Mouse (Mus musculus) hindbrain, embryonic 15.5 days (tissue): ENCODE data around the gene Fam185a. TPM values are rescaled to one million over a fixed set of nuclear protein-coding genes. Genes with fewer than 3 reads are reported as not detected.
A peak's percentile ranks its signal among the peaks of the same experiment; 100 is the strongest.

Experiments used
- ATAC-seq: fragments of 200-750 bp; cut with Nextera tagmentation; 2 replicates; pipeline ENCODE4 v1.8.0; 2017; ENCODE audit warnings: low read depth, moderate number of reproducible peaks, moderate TSS enrichment; ENCODE audit not compliant: low FRiP score
- H3K27ac ChIP-seq: fragments of 300-500 bp; sonication (generic); replicated peaks from 2 replicates; pipeline ENCODE4 v1.5.1; 2015; ENCODE audit warnings: mild to moderate bottlenecking, inconsistent platforms
- H3K27me3 ChIP-seq: fragments of 300-500 bp; sonication (generic); 2 replicates; pipeline ENCODE4 v1.6.1; 2015; ENCODE audit warnings: control low read depth, inconsistent platforms
- H3K36me3 ChIP-seq: fragments of 300-500 bp; sonication (generic); 2 replicates; pipeline ENCODE4 v1.6.1; 2015; ENCODE audit warnings: control low read depth, inconsistent platforms
- H3K4me1 ChIP-seq: fragments of 300-500 bp; sonication (generic); replicated peaks from 2 replicates; pipeline ENCODE4 v1.6.1; 2015; ENCODE audit warnings: control low read depth, inconsistent platforms
- H3K4me2 ChIP-seq: fragments of 300-500 bp; sonication (generic); 2 replicates; pipeline ENCODE4 v1.6.1; 2015; ENCODE audit warnings: moderate library complexity, mild to moderate bottlenecking, inconsistent platforms
- H3K4me3 ChIP-seq: fragments of 300-500 bp; sonication (generic); 2 replicates; pipeline ENCODE4 v1.5.1; 2015; ENCODE audit warnings: mild to moderate bottlenecking, inconsistent platforms
- H3K9ac ChIP-seq: fragments of 300-500 bp; sonication (generic); 2 replicates; pipeline ENCODE4 v1.6.1; 2015; ENCODE audit warnings: inconsistent platforms
- H3K9me3 ChIP-seq: fragments of 300-500 bp; sonication (generic); 2 replicates; pipeline ENCODE4 v1.6.1; 2016; ENCODE audit warnings: control low read depth, inconsistent platforms
- WGBS: fragments of 180-500 bp; shearing (Covaris S2); methylation state at CpG from one replicate; pipeline ENCODE4 v1.1.7; 2015; 5-methylcytosine and 5-hydroxymethylcytosine counted together
- polyA plus RNA-seq: library from polyadenylated mRNA; unstranded; fragments of >200 nt; fragmentation: Nextera tagmentation; extraction: Ambion mirVana; gene quantifications from 2 replicates; pipeline ENCODE4 v1.2.1, GENCODE M21; 2015

Fam185a gene
- polyA plus RNA-seq, 1 experiment from 2014 or later: 9.0 TPM

DNA sequence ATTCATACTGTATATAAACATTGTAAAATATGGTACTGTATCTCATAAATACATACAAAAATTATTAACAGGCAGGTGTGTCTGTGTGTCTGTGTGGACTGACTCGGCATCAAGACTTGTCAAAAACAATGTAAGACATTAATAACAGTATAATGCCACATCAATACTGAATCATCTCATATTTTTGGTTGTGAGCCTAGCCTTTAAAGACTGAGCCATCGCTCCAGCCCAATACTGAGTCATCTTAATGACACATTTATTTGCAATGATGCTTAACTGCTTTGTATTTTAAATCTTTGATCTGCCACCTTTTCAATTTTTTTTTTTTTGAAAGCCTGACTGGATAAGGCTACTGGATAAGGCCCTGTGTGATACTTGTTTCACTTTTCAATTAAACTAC lies 73.7 kb downstream of the Fam185a start:
- H3K27me3 ChIP-seq: no peaks in the 10 kb centered on the region
- no peaks in the 10 kb centered on the region for H3K36me3 ChIP-seq
- ATAC-seq: no peak
- H3K4me3 ChIP-seq: no peak overlapping the region
- H3K4me1 ChIP-seq: no peaks in the 10 kb centered on the region
- H3K4me2 ChIP-seq: no peak overlapping the region
- no peak overlapping the region for H3K9ac ChIP-seq
- H3K27ac ChIP-seq: no peak overlapping the region
- H3K9me3 ChIP-seq: no peaks in the 10 kb centered on the region
- 93% methylated on average over 2 of the region's 2 CpGs for WGBS

DNA sequence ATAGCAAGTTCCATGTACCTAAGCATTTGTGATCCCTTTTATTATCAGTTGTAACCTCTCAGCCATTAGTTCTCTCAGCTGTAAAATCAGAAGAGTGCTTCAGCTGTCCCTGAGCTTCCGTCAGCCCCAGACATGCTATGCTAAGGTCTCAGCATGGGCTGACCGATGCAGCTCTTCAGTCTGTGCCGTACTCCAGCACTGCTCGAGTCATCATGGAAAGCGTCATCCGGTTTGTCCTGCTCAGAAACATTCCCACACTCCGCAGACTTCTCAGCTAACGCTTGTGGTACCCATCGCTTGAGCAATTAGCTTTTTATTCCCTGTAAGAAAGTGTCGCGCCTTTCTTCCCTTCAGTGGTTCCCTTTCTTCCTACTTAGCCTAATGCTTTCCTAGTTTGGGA lies 74.2 kb downstream of the Fam185a start:
- Histone ChIP-seq H3K4me3 (no peak overlapping the region), H3K36me3 (no peaks in the 10 kb centered on the region), H3K9ac (no peak overlapping the region), H3K27me3 (no peaks in the 10 kb centered on the region), H3K27ac (no peak overlapping the region), H3K4me2 (no peak overlapping the region), H3K9me3 (no peaks in the 10 kb centered on the region), H3K4me1 (no peaks in the 10 kb centered on the region)
- 72% methylated on average over 11 of the region's 11 CpGs for WGBS
- no peak for ATAC-seq

DNA sequence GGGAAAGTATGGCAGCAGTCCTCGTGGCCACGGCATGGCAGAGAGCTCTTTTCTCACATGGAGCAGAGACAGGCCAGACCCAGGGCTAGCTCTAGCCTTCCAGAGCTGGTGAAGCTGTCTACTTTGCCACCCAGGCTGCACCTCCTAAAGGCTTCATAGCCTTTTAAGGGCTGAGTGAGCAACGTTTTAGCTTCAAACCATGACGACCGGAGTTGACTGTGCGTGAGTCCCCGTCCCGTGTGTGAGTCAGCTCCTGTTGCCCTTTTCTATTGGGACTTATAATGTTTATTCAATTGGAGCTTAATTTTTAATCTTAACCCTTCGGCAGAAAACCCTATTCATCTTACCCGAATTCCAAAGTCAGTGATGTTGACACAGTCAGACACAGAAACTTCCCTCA lies 75.4 kb downstream of the Fam185a start:
- Histone ChIP-seq H3K4me2 (no peak overlapping the region), H3K9me3 (no peaks in the 10 kb centered on the region), H3K9ac (no peak overlapping the region), H3K4me3 (no peak overlapping the region), H3K36me3 (no peaks in the 10 kb centered on the region), H3K4me1 (no peaks in the 10 kb centered on the region), H3K27me3 (no peaks in the 10 kb centered on the region), H3K27ac (no peak overlapping the region)
- no peak for ATAC-seq
- WGBS: 82% methylated on average over 10 of the region's 10 CpGs

- Histone ChIP-seq H3K9ac (no peak overlapping the region), H3K4me3 (no peak overlapping the region), H3K4me1 (no peaks in the 10 kb centered on the region), H3K9me3 (no peaks in the 10 kb centered on the region), H3K27ac (no peak overlapping the region), H3K4me2 (no peak overlapping the region), H3K36me3 (no peaks in the 10 kb centered on the region), H3K27me3 (no peaks in the 10 kb centered on the region)
- ATAC-seq: no peak
- 91% methylated on average over 2 of the region's 2 CpGs for WGBS
Measured at GRCm38 (mm10) chr5:21500941-21501340, 76.2 kb downstream of the Fam185a start.

DNA sequence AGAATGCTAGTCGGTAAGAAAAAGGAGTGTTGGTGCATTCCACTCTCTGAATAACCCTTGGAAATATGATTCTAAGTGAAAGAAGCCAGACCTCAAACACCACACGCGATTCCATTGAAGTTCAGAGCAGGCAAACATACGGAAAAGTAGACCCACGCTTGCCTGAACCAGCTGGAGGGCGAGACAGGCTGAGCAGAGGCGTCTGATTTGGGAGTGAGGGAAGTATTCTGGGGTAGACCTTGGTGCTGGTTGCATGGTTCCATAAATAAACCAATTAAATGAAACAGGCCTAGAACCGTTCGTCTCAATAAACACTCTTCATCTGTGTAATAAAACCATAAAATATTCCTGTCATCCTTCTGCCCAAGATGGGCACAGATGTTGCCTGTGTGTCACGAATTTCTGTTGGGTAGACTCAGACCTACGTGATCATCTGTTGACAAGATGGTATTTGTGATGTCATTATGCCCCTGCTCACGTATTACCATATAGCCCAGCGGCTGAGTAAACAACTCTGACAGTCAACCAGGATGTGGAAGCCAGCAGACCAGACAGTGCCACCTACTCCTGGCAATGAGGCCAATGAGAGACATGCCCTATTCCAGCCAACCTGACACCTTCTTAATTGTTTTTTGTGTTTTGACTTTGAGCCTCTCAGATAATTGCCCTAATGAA lies 78.3 kb downstream of the Fam185a start:
- no peaks in the 10 kb centered on the region for H3K9me3 ChIP-seq
- no peak overlapping the region for H3K4me2 ChIP-seq
- H3K9ac ChIP-seq: no peak overlapping the region
- H3K4me3 ChIP-seq: no peak overlapping the region
- WGBS: 87% methylated on average over 13 of the region's 13 CpGs
- H3K36me3 ChIP-seq: no peaks in the 10 kb centered on the region
- no peaks in the 10 kb centered on the region for H3K27me3 ChIP-seq
- no peak for ATAC-seq
- no peak overlapping the region for H3K27ac ChIP-seq
- no peaks in the 10 kb centered on the region for H3K4me1 ChIP-seq

- H3K9ac ChIP-seq: no peak overlapping the region
- H3K9me3 ChIP-seq: no peaks in the 10 kb centered on the region
Measured at GRCm38 (mm10) chr5:21505159-21505558, 80.4 kb downstream of the Fam185a start.

DNA sequence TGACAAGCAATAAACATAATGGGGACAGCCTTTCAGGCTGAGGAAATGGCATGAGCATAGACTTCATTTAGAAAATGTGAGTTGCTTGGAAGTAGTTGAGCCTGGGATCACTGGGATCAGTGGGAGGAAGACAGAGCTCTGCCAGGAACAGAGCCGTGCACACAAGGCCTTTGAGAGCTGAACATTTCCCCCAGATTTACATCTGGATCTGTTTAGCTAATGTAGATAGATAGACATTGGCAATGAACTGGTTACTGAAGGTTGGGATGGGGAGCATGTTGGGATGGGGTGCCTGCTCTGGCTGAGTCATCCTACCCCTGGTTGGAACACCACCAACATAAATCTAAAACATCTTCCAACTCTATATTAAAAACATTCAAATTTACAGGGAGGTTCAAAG lies 82.1 kb downstream of the Fam185a start:
- WGBS: 89% methylated on average over 1 of the region's 1 CpGs
- Histone ChIP-seq H3K27me3 (no peaks in the 10 kb centered on the region), H3K9ac (no peak overlapping the region), H3K4me1 (no peaks in the 10 kb centered on the region), H3K4me3 (no peak overlapping the region), H3K36me3 (no peaks in the 10 kb centered on the region), H3K9me3 (no peaks in the 10 kb centered on the region), H3K4me2 (no peak overlapping the region), H3K27ac (no peak overlapping the region)
- ATAC-seq: no peak

More at GRCm38 (mm10) chr5:21505159-21505558, 80.4 kb downstream of the Fam185a start:
- H3K4me2 ChIP-seq: no peak overlapping the region
- 83% methylated on average over 8 of the region's 8 CpGs for WGBS
- no peaks in the 10 kb centered on the region for H3K27me3 ChIP-seq
- H3K4me1 ChIP-seq: no peaks in the 10 kb centered on the region
- H3K4me3 ChIP-seq: no peak overlapping the region
- H3K36me3 ChIP-seq: no peaks in the 10 kb centered on the region
- ATAC-seq: no peak
- H3K27ac ChIP-seq: no peak overlapping the region

- Histone ChIP-seq H3K27me3 (no peaks in the 10 kb centered on the region), H3K27ac (no peak overlapping the region), H3K4me2 (no peak overlapping the region), H3K9me3 (no peaks in the 10 kb centered on the region), H3K9ac (no peak overlapping the region), H3K4me1 (no peaks in the 10 kb centered on the region), H3K36me3 (no peaks in the 10 kb centered on the region), H3K4me3 (no peak overlapping the region)
- 81% methylated on average over 4 of the region's 4 CpGs for WGBS
- no peak for ATAC-seq
Measured at GRCm38 (mm10) chr5:21509801-21510200, 85.0 kb downstream of the Fam185a start.

- no peak overlapping the region for H3K4me2 ChIP-seq
- no peaks in the 10 kb centered on the region for H3K9me3 ChIP-seq
- no peak for ATAC-seq
- H3K27ac ChIP-seq: no peak overlapping the region
- WGBS: 70% methylated on average over 10 of the region's 10 CpGs
- no peaks in the 10 kb centered on the region for H3K36me3 ChIP-seq
- no peak overlapping the region for H3K9ac ChIP-seq
- no peaks in the 10 kb centered on the region for H3K4me1 ChIP-seq
- H3K4me3 ChIP-seq: no peak overlapping the region
- H3K27me3 ChIP-seq: no peaks in the 10 kb centered on the region
Measured at GRCm38 (mm10) chr5:21513363-21513762, 88.6 kb downstream of the Fam185a start.

DNA sequence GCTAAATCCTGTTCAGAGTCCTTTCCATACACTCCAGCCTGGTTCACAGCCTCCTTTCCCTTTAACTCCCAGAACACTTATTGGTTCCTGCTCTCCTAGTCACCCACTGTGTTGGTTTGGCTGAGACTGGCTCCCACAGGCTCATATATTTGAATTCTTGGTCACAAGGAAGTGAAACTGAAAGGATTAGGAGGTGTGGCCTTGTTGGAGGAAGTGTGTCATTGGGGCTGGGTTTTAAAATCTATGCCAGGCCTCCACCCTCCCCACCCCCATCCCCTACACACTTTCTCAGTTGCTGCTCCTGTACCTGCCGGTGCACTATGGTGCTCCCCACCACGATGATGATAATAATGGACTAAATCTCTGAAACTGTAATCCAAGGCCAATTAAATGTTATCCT lies 92.8 kb downstream of the Fam185a start:
- no peaks in the 10 kb centered on the region for H3K4me1 ChIP-seq
- H3K27ac ChIP-seq: no peak overlapping the region
- no peak overlapping the region for H3K4me3 ChIP-seq
- 100% methylated on average over 2 of the region's 2 CpGs for WGBS
- H3K4me2 ChIP-seq: no peak overlapping the region
- H3K27me3 ChIP-seq: no peaks in the 10 kb centered on the region
- H3K36me3 ChIP-seq: no peaks in the 10 kb centered on the region
- ATAC-seq: no peak
- no peak overlapping the region for H3K9ac ChIP-seq
- H3K9me3 ChIP-seq: no peaks in the 10 kb centered on the region

DNA sequence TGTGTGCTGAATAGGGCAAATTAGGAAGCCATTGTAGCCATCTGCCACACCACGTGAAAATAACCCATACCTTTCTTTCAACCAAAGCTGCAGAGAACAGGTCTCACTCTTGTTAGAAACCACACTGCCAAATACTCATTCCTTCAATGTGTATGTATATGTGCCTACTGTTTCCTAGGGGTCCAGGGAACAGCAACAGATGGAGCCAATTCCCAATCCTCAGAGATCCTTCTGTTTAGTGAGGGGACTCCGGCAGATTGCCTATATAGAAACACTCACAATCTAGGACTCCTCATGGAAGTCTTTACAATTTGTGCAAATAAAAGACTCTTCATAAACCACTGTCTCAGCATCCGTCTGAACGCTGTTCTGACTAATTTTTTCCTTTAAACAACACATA lies 93.4 kb downstream of the Fam185a start:
- Histone ChIP-seq H3K4me3 (no peak overlapping the region), H3K4me1 (no peaks in the 10 kb centered on the region), H3K27me3 (no peaks in the 10 kb centered on the region), H3K9me3 (no peaks in the 10 kb centered on the region), H3K4me2 (no peak overlapping the region), H3K27ac (no peak overlapping the region), H3K9ac (no peak overlapping the region), H3K36me3 (no peaks in the 10 kb centered on the region)
- no peak for ATAC-seq
- 70% methylated on average over 4 of the region's 4 CpGs for WGBS

- H3K36me3 ChIP-seq: no peaks in the 10 kb centered on the region
- H3K4me1 ChIP-seq: no peaks in the 10 kb centered on the region
- H3K9ac ChIP-seq: no peak overlapping the region
- 82% methylated on average over 3 of the region's 3 CpGs for WGBS
- no peak overlapping the region for H3K4me3 ChIP-seq
- H3K4me2 ChIP-seq: no peak overlapping the region
- H3K27me3 ChIP-seq: no peaks in the 10 kb centered on the region
- no peak overlapping the region for H3K27ac ChIP-seq
- no peaks in the 10 kb centered on the region for H3K9me3 ChIP-seq
- ATAC-seq: no peak
Measured at GRCm38 (mm10) chr5:21519166-21519565, 94.4 kb downstream of the Fam185a start.

- no peak overlapping the region for H3K9ac ChIP-seq
- 15% methylated on average over 11 of the region's 11 CpGs for WGBS
- peak; percentile 38; the same call in 1 of the 2 replicates for ATAC-seq
- no peak overlapping the region for H3K27ac ChIP-seq
- H3K9me3 ChIP-seq: no peaks in the 10 kb centered on the region
- no peaks in the 10 kb centered on the region for H3K27me3 ChIP-seq
- H3K4me1 ChIP-seq: no peaks in the 10 kb centered on the region
- H3K4me3 ChIP-seq: no peak overlapping the region
- no peaks in the 10 kb centered on the region for H3K36me3 ChIP-seq
- H3K4me2 ChIP-seq: no peak overlapping the region
Measured at GRCm38 (mm10) chr5:21526835-21527485, 102.2 kb downstream of the Fam185a start.
